Mouse (Mus musculus): ENCODE measurements around the gene Cdkl3. TPM values are rescaled to one million over a fixed set of nuclear protein-coding genes. Genes with fewer than 3 reads are reported as not detected.

Gene Cdkl3
- 28.9 and 30.3 TPM in 2 replicates for polyA plus RNA-seq (2015; fragmentation: Nextera tagmentation; extraction: Ambion mirVana)

GRCm38 (mm10) chr11:52003772-52004528 lies at the start of gene Cdkl3:
Gene Cdkl3, plus strand, starts transcription at chr11:52004221.
- Histone ChIP-seq H3K9ac (peak within 1 kb of the TSS; percentile 92), H3K4me1 (peaks cover 34% of the 10 kb centered on the region), H3K4me3 (peak within 1 kb of the TSS; percentile 87), H3K9me3 (no peaks in the 10 kb centered on the region), H3K4me2 (peak within 1 kb of the TSS; percentile 71), H3K27me3 (replicated peaks) (no peaks in the 10 kb centered on the region), H3K27ac (peak within 1 kb of the TSS; percentile 93), H3K36me3 (replicated peaks) (0 out of 2 replicates have a peak, but pooled peaks cover 4% of the 10 kb centered on the region)
- under 1% methylated on average over 51 of the region's 51 CpGs for WGBS
- ATAC-seq (replicated peaks): peak; percentile 92

DNA sequence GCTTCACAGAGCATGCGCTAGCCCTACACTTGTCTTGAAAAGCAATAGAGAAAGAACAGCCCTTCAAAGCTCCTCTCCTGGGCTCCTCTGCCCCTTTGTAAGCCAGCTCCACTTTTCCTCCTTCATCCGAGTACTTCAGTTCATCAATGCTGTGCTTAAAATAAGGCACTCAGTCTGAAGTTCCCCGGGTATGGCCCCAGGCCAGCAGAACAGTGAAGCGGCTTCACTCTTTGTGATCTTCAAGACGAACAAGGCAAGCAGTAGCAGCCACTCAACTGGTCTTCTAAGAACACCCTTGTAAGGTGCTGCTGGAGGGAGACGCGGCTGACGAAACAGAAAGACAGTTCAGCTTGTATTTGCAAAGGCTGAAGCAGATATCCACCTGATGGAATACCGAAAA lies 47.9 kb upstream of the Cdkl3 start:
- H3K9me3 ChIP-seq: no peaks in the 10 kb centered on the region
- H3K27me3 ChIP-seq (replicated peaks): no peaks in the 10 kb centered on the region
- H3K27ac ChIP-seq: no peak overlapping the region
- H3K36me3 ChIP-seq (replicated peaks): no peaks in the 10 kb centered on the region
- no peak overlapping the region for H3K4me3 ChIP-seq
- no peaks in the 10 kb centered on the region for H3K4me1 ChIP-seq
- no peak for ATAC-seq (replicated peaks)
- WGBS: 77% methylated on average over 9 of the region's 9 CpGs
- no peak overlapping the region for H3K4me2 ChIP-seq
- H3K9ac ChIP-seq: no peak overlapping the region

DNA sequence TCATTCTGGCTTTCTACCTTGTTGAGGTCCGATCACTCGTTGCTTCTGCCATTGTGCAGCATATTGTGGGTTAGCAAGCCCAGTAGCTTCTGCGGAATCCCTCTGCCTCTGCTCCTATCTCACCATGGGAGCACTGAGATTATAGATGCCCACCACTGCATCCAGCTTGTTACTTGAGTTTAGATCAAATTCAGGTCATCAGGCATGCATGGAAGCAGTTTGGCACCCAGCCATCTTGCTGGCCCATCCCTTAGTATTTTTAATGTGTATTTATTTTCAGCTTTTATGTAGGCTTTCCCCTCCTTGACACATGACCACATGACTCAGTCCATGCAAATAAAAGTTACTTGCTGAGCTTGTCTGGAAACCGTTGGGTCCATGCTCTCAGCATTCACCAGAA lies 46.3 kb upstream of the Cdkl3 start:
- Histone ChIP-seq H3K27ac (no peak overlapping the region), H3K9me3 (no peaks in the 10 kb centered on the region), H3K27me3 (replicated peaks) (no peaks in the 10 kb centered on the region), H3K36me3 (replicated peaks) (no peaks in the 10 kb centered on the region), H3K4me1 (no peaks in the 10 kb centered on the region), H3K4me2 (no peak overlapping the region), H3K4me3 (no peak overlapping the region), H3K9ac (no peak overlapping the region)
- WGBS: 89% methylated on average over 4 of the region's 4 CpGs
- no peak for ATAC-seq (replicated peaks)

DNA sequence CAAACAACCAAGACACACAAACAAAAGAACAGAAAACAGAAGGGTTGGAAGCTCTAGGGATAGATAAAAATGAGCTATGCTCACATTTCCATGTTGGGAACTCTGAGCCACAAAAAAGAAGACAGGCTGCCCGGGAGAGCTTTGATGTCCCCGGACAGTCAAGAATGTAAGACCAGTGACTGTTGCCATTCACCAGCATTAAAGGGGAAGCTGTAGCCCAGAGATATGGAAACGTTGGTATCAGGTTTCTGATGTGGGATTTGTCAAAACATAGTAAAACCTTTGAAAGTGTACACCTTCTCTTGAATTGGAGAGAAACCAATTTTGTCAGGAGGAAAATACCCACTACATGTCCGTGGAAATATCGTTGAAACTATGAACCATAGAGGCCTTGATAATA lies 44.5 kb upstream of the Cdkl3 start:
- Histone ChIP-seq H3K27me3 (replicated peaks) (no peaks in the 10 kb centered on the region), H3K4me2 (no peak overlapping the region), H3K36me3 (replicated peaks) (no peaks in the 10 kb centered on the region), H3K4me3 (no peak overlapping the region), H3K9me3 (no peaks in the 10 kb centered on the region), H3K4me1 (no peaks in the 10 kb centered on the region), H3K27ac (no peak overlapping the region), H3K9ac (no peak overlapping the region)
- 86% methylated on average over 5 of the region's 5 CpGs for WGBS
- ATAC-seq (replicated peaks): no peak

GRCm38 (mm10) chr11:51960061-51960460 lies 44.0 kb upstream of the Cdkl3 start:
- H3K4me3 ChIP-seq: no peak overlapping the region
- H3K27me3 ChIP-seq (replicated peaks): no peaks in the 10 kb centered on the region
- no peak for ATAC-seq (replicated peaks)
- no peaks in the 10 kb centered on the region for H3K4me1 ChIP-seq
- H3K36me3 ChIP-seq (replicated peaks): no peaks in the 10 kb centered on the region
- H3K27ac ChIP-seq: no peak overlapping the region
- H3K9me3 ChIP-seq: no peaks in the 10 kb centered on the region
- WGBS: 94% methylated on average over 4 of the region's 4 CpGs
- no peak overlapping the region for H3K9ac ChIP-seq
- H3K4me2 ChIP-seq: no peak overlapping the region

DNA sequence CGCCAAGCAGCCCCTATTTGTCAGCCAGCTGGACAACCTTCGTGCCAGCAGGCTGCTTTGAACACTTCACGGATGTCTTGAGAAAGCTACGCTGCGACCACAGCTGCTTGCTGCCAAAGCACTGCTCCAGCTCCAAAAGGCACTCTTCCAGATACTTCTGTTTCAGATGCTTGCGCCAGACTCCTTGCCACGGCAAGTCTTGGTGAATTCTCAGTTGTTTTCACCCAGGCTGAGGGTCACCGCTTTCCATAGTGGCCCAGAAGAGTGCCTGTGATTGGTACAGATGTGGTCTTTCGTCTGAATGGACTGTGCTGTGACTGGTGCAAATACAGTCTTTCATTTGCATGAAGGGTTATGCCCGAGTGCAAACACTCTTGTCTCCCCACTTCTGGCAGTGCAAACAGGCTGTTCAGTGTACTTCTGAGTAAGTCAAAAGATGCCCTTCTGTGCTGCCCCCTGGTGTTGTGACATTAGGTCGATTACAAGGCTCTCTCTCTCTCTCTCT lies 43.0 kb upstream of the Cdkl3 start:
- 68% methylated on average over 11 of the region's 11 CpGs for whole genome bisulfite sequencing
- H3K4me2 ChIP-seq: no peak overlapping the region
- no peak overlapping the region for H3K27ac ChIP-seq
- no peaks in the 10 kb centered on the region for H3K27me3 ChIP-seq (replicated peaks)
- H3K4me1 ChIP-seq: no peaks in the 10 kb centered on the region
- H3K36me3 ChIP-seq (replicated peaks): no peaks in the 10 kb centered on the region
- no peak overlapping the region for H3K4me3 ChIP-seq
- H3K9me3 ChIP-seq: no peaks in the 10 kb centered on the region
- no peak overlapping the region for H3K9ac ChIP-seq
- ATAC-seq (replicated peaks): no peak

- 93% methylated on average over 8 of the region's 8 CpGs for WGBS
- Histone ChIP-seq H3K27me3 (replicated peaks) (no peaks in the 10 kb centered on the region), H3K27ac (no peak overlapping the region), H3K4me1 (no peaks in the 10 kb centered on the region), H3K36me3 (replicated peaks) (no peaks in the 10 kb centered on the region), H3K9me3 (no peaks in the 10 kb centered on the region), H3K4me3 (no peak overlapping the region), H3K9ac (no peak overlapping the region), H3K4me2 (no peak overlapping the region)
- ATAC-seq (replicated peaks): no peak
Observed at GRCm38 (mm10) chr11:51961761-51962160, 42.3 kb upstream of the Cdkl3 start.

GRCm38 (mm10) chr11:51962277-51962676 lies 41.7 kb upstream of the Cdkl3 start:
- H3K4me3 ChIP-seq: no peak overlapping the region
- no peak for ATAC-seq (replicated peaks)
- 91% methylated on average over 7 of the region's 7 CpGs for WGBS

GRCm38 (mm10) chr11:51966651-51967050 lies 37.4 kb upstream of the Cdkl3 start:
- H3K9ac ChIP-seq: no peak overlapping the region
- WGBS: 86% methylated on average over 5 of the region's 5 CpGs
- no peak for ATAC-seq (replicated peaks)

More at GRCm38 (mm10) chr11:51962277-51962676, 41.7 kb upstream of the Cdkl3 start:
- no peak overlapping the region for H3K27ac ChIP-seq
- H3K9ac ChIP-seq: no peak overlapping the region
- H3K4me2 ChIP-seq: no peak overlapping the region
- H3K27me3 ChIP-seq (replicated peaks): no peaks in the 10 kb centered on the region
- H3K4me1 ChIP-seq: peaks cover 3% of the 10 kb centered on the region; the same call in 1 of the 2 replicates
- no peaks in the 10 kb centered on the region for H3K9me3 ChIP-seq
- no peaks in the 10 kb centered on the region for H3K36me3 ChIP-seq (replicated peaks)

DNA sequence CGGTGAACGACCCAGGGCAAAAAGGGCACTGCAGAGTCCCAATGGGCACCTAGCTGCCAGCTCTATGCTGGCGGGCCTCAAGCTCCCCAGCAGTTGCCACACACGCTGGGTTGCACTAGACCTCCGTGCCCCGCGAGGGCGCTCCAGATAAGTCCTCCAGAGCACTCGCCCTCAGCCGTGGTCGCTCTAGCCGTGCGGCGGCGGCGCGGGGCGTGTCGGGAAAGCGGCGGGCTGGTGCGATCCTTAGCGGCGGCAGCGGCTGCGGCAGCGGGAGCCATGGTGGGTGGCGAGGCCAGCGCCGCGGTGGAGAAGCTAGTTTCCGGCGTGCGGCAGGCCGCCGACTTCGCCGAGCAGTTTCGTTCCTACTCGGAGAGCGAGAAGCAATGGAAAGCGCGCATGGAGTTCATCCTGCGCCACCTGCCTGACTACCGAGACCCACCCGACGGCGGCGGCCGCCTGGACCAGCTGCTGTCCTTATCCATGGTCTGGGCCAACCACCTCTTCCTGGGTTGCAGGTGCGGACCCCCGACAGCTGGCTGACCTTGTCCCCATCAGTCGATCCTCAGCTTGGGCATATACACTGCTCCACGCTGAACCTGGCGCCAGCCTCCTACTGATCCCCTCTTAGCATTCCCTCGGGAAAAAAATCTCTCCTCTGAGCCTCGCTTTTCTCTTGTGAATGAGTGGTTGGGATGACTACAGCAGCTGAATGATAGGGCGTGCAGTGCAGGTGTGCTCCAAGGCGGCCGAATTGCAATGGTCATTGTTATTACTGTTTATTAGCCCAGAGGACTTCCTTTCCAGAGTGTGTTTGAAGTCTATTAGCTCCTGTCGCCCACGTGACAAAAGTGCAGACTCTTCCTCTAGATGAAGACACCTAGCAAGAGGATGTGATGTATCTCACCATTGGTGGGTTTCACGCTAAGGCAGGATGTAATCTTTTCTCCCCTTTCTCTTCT lies 36.3 kb upstream of the Cdkl3 start, which contains the start of gene Cdkn2aipnl:
TSS of gene Cdkn2aipnl (plus strand) at position 219 of the 959 bp plus-strand sequence.
- ATAC-seq (replicated peaks): peak; percentile 98
- WGBS: 3% methylated on average over 63 of the region's 63 CpGs
- Histone ChIP-seq H3K4me1 (peaks cover 18% of the 10 kb centered on the region), H3K9ac (peak within 1 kb of the TSS; percentile 85), H3K4me3 (peak within 1 kb of the TSS; percentile 72), H3K36me3 (replicated peaks) (peaks cover 22% of the 10 kb centered on the region), H3K9me3 (no peaks in the 10 kb centered on the region), H3K4me2 (peak within 1 kb of the TSS; percentile 85), H3K27ac (peak within 1 kb of the TSS; percentile 76), H3K27me3 (replicated peaks) (no peaks in the 10 kb centered on the region)

More at GRCm38 (mm10) chr11:51966651-51967050, 37.4 kb upstream of the Cdkl3 start:
- Histone ChIP-seq H3K9me3 (no peaks in the 10 kb centered on the region), H3K27me3 (replicated peaks) (no peaks in the 10 kb centered on the region), H3K36me3 (replicated peaks) (peaks cover 14% of the 10 kb centered on the region), H3K4me3 (no peak overlapping the region), H3K27ac (no peak overlapping the region), H3K4me2 (no peak overlapping the region), H3K4me1 (peaks cover 18% of the 10 kb centered on the region)

GRCm38 (mm10) chr11:51968896-51969295 lies 35.1 kb upstream of the Cdkl3 start:
- Histone ChIP-seq H3K9ac (no peak overlapping the region), H3K9me3 (no peaks in the 10 kb centered on the region), H3K4me1 (peaks cover 18% of the 10 kb centered on the region), H3K36me3 (replicated peaks) (peaks cover 32% of the 10 kb centered on the region), H3K27ac (no peak overlapping the region), H3K4me2 (no peak overlapping the region), H3K27me3 (replicated peaks) (no peaks in the 10 kb centered on the region), H3K4me3 (no peak overlapping the region)
- ATAC-seq (replicated peaks): no peak
- 94% methylated on average over 9 of the region's 9 CpGs for WGBS

- no peaks in the 10 kb centered on the region for H3K27me3 ChIP-seq (replicated peaks)
- H3K4me3 ChIP-seq: no peak overlapping the region
- H3K27ac ChIP-seq: no peak overlapping the region
- H3K9ac ChIP-seq: no peak overlapping the region
- H3K9me3 ChIP-seq: no peaks in the 10 kb centered on the region
- H3K4me2 ChIP-seq: no peak overlapping the region
- no peak for ATAC-seq (replicated peaks)
- WGBS: 94% methylated on average over 2 of the region's 2 CpGs
- peaks cover 32% of the 10 kb centered on the region for H3K36me3 ChIP-seq (replicated peaks)
- H3K4me1 ChIP-seq: peaks cover 18% of the 10 kb centered on the region
Observed at GRCm38 (mm10) chr11:51969511-51969910, 34.5 kb upstream of the Cdkl3 start.
